Mouse (Mus musculus) heart, adult 9 months (tissue): Measurements from ENCODE around the gene Gm5617.
A peak's percentile ranks its signal among the peaks of the same experiment; 100 is the strongest.
"Not testable (repeated sequence)": the region's sequence is repeated elsewhere in the genome, so short reads cannot be mapped to it uniquely, and the experiment has no call there.

ENCODE experiments used
- DNase-seq, 2 experiments: peaks; one replicate each; pipeline ENCODE4 v3.0.0; 2022; ENCODE audit warnings: low spot score in 2 of 2

Gm5617 gene

DNA sequence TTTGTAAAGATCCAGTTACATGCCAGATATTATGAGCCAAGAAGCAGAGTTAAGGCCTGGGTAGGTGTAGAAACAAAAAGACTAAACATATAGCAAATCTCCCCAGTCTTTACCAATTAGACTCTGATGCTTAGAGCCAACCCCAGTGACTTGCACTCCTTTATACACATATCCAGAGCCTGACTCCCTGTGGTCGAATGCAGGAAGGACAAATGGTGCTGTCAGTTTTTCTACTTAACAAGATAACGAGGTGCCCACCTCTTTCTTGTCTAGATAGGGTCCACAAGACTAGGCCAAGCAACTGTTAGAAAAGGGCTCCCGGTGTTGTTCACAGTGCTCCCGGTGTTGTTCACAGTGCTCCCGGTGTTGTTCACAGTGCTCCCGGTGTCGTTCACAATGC is 6.0 kb downstream of the Gm5617 start:
- DNase-seq: no peak

DNA sequence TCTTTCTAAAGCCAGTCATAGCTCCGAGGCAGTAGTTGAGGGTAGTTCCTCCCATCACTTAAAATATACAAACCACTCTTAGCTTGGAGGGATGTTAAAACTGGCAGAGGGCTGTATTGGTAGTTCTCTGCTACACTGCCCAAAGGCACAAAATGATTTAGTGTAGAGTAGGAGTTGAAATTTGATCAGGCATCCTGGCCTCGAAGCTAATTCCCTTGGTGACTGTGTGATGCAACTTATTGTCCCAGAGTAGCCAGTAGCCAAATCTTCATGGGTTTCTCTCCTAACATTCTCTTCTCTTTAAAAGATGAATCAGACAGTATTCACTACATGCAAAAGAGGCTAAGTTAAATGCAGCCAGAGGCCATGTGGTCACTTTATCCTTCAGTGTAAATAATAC is 7.8 kb downstream of the Gm5617 start:
- no peak for DNase-seq

DNA sequence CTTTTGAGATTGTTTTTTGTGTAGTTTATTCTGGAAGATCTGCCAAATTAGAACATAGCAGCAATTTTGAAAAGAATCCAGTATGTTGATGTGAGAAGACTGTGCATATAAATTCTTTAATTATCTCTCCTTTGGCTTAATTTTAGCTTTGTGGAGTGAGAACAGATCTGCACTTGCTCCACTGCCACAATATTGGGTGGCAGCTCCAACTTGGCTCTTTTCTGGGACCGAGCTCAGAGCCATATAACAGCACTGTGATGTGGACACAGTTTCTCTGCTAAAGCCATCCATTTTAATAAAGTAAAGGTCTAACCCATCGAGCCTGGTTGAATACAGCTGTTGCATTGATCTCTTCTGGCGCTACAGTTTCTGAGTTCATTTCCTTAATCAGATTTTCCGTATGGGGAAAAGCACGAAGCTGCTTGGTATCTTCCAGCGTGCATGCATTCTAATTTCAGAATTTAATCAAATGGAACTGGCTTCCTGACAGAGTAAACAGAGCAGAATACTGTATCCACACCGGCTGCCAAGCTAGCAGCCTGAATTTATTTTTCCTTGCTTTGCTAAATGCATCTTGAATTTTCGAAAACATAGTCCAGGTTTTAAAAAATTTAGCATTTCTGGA is 9.6 kb downstream of the Gm5617 start:
- DNase-seq: no peak

DNA sequence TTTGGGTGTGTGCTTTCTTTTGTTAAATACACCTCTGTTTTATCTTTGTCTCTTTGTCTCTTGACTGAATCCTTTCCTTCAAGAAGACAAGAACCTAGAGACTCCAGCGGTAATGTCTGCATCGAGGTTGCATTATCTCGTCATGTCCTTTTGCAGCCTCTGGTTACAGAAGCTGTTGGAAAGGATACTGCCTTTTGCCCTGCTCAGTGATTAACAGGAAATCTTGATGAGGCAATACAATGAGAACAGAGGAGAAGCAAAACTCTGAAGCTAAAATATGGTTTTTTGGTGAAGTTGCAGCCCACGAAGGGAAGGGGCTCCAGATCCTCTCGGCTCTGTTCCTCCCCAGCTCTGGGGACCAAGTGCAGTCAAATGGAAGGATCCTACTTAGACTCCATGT is 14.9 kb downstream of the Gm5617 start:
- DNase-seq: no peak

DNA sequence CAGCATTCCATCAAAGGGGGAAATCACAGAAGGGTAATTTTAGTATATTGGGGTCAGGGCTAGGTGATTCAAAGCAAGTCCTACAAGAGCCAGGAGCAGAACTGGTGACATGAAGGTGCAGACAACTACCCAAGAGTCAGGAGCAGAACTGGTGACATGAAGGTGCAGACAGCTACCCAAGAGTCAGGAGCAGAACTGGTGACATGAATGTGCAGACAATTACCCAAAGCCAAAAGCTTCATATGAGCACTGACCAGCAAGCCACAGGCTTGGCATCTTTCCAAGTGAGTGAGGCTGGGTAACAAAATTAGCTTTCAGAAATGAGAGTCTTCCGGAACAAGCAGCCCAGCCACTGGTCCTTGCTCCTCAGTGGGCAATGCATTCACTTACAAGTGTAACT is 20.1 kb downstream of the Gm5617 start:
- no peak for DNase-seq

DNA sequence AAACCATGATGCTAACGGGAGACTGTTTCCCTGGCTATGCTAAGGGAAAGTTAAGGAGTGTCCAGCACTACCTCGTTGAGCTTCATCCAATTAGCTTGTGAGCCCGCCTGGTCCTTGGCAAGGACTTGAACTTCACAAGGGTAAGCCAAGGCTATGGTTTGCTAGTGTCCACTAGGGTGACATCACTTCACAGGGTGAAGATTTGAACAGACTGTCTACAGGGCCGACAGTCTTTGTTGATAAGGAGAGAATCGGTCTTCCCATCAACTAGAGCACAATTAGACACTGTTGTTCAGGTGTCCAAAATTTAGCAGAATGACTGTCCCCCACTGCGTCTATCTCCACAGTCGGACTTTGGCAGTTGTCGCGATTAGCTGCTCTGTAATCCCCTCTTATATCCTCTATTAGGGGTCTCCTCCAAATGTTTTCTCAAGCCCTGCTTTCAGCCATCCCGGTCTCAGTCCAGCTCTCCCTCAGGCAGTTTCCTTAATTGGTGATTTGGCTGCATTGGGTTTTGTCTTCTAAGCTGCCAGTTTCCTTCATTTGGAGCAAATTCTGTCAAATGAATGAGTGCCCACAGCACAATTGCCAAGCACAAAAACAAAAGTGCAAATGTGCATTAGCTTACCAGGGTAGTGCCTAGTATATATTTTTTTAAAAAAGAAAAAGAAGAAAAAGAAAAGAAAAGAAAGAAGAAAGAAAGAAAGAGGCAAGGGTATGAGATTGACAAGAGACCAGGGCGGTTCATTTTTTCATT is 21.6 kb downstream of the Gm5617 start:
- no peak for DNase-seq

DNA sequence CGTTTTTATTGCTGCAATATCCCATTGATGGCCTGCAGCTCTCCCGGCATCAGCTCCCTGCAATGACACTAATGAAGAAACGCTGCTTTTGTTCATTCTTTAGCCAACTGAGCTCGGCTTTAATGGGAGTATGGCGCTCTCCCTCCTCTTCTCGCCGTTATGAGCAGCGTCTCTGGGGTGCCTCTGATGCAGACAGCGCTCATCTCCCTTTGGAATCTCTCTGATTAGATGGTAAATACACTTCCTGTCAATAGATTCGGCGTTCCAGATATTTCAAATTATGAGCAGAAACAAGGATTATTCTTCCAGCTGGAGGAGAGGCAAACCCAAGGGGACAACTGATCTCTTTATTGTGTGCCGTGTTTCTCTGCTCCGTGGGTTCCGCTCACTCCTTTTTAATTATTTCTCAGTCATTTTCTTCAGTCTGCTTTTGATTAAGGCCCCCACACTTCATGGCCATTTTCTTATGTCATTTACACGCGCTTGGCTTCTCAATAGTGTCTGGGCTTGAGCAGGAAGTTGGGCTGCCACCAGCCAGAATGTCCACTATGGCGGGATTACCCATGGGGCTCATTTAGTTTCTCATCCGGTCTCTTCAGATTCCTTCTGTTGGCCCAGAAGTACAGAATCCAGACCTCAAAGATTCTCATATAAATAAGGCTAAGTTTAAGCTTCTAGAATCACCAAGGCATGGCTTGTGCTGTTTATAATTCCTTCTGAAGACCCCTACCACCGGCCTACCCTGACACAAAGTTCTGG is 22.3 kb downstream of the Gm5617 start:
- no peak for DNase-seq

DNA sequence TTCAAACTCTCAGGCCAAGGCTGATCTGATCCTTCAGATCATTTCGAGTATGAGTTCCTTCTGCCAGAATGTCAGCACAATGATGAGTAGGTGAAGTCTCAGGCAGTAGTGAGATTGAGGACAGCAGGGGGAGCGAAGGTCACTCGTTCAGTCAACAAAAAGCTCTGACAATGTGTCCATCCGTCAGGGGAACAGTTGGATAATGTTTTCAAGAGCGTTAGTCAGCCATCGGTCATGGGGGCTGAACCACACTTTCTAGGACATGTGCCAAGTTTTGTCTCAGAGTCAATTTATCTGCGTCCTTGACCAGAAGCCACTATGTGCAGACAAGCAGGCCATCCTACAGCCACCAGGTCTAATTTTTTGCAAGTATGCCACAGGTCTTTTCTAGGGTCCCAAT is 25.2 kb downstream of the Gm5617 start:
- DNase-seq: peak; percentile 9 to 19

DNA sequence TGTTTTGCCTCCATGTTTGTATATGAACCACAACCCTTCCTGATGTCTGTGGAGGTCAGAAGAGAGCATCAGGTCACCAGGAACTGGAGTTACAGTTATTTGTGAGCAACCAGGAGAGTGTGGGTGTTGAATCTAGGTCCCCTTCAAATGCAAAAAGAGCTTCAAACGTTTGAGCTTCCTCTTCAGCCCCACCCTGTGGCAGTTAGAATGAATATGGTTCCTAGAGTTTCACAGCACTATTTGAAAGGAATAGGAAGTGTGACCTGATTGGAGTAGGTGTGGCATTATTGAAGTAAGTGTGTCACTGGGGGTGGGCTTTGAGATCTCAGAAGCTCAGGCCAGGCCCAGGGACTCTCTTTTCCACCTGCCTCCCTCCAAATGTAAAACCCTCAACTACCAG is 30.3 kb downstream of the Gm5617 start:
- no peak for DNase-seq

DNA sequence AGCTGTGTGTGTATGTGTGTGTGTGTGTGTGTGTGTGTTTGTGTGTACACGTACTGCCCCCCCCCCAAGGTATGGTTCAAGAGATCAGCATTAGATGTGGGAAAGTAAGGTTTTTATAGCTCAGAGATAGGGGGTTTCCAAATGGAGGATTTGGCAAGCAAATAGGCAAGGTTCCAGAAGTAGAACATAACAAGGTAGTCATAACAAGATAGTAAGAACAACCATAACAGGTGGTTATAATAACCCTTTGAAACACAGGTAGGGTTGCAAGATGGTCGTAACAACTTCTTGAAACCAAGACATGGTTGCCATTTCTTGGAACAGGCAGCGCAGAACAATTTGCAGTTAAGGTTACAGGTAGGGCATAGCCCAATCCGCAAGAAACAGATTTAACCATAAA is 31.3 kb downstream of the Gm5617 start:
- no peak for DNase-seq

DNA sequence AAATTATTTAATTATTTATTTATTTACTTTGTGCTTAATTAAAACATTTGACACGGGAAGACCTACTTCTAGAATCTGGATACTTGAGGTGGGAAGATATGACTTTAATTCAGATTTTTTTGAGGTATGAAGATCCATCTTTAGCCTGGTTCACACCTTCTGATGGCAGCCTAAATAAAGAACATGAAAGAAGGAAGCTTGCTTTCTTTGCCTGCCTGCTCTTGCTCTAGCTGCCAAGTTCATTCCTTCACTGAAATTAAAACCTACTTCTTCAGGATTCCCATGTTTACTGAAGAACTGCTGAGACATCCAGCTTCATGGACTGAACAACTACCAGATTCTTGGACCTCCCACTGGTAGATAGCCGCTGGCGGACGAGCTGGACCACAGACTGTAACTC is 36.1 kb downstream of the Gm5617 start:
- DNase-seq: no peak

DNA sequence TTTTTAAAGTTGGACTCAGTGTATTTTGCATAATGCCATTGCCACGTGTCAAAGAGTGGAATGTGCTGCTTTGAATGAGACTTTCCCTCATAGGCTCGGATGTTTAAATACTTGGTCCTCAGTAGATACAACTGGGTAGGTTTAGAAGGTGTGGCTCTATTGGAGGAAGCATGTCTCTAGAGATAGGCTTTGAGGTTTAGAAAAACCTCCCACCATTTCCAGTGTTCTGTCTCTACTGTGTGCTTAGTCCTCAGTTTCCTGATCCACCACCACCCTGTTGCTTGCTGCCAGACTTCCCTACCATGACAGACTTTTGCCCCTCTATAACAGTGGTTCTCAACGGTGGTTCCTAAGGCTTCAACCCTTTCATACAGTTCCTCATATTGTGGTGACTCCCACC is 37.0 kb downstream of the Gm5617 start:
- no peak for DNase-seq

DNA sequence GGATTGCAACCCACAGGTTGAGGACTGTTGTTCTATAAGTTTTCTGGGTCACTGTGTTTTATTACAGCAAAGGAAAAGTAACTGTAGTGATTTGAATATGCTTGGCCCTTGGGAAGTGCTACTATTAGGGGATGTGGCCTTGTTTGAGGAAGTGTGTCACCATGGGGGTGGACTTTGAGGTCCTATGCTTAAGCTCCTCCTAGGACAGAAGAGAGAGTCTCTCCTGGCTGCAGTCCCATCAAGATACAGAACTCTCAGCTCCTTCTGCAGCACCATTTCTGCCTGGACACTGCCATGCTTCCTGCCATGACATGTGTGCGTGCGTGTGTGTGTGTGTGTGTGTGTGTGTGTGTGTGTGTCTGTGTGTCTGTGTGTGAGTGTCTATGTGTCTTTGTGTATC is 37.5 kb downstream of the Gm5617 start:
- no peak for DNase-seq

DNA sequence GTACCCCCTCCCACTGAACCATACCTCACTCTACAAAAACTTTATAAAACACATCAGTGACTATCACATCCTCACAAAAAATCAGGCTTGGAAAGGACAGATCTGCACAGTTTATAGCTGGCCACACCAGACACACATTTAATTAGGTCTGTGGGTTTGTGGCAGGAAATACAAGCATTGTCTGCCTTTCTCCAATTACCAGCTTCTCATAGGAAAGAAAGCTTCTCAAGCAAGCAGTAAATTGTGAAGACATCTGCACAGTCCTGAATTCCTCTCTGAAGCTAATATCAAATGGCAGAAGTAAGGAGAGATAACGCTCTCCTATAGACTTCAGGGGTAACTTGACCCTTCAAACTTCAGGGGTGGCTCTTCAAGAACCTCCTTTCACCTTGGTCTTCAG is 41.2 kb downstream of the Gm5617 start:
- DNase-seq: no peak

DNA sequence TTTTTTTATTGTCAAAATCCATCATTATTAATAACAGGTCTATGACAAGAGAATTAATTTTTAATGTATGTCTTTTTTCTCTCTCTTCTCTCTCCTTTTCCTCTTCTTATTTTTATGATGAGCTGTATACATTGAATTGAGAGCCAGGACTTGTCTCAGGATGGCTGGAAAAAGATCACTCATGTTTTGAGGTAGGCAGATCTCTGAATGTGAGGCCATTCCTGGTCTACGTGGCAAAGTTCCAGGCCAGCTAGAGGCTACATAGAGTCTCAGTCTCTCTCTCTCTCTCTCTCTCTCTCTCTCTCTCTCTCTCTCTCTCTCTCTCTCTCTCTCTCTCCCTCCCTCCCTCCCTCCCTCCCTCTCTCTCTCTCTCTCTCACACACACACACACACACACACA is 42.4 kb downstream of the Gm5617 start:
- DNase-seq: not testable (repeated sequence)

DNA sequence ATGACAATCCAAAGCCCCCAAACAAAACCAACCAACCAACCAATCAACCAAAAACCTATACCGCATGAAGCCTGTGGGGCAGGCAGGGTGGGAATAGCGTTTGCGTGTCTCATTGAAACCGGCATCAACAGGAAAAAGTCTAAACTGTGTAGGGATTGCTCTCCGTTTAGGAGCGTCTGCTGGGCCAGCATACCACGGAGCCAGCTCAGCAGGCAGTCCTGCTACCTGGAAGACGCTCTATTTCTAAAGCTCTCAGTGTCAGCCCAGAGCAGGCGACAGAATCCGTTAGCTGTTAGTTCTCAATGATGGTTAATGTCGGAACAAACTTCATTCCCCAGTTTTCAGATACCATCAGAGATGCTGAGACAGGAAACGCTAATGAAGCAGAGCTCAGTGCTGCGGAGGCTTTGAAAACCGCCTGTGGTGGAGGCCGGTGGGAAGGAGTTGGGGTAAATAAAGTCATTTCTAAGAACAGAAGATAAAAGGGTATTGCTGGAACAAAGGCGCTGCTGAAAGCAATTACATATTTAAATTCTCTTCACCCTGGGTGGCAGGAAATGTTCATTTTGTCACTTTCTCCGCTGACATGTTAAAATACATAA is 42.9 kb downstream of the Gm5617 start:
- no peak for DNase-seq

DNA sequence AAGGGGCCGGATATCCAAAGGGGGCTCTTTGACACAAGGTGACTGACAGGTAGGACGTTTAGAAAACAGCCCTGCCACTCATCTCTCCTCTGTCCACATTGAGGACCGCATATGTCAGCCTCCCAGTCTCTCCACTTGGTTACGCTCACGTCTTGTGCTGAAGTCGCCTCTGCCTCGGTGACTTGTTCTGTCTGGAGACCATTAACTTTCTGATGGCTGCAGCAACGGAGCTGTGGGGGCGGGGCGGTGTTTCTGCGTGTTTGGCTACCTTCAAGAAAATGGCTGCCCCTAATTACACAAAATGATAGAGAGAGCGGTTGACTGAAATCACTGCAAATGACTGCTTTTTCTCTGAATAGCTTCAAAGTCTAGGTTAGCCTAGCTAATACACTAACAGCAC is 43.4 kb downstream of the Gm5617 start:
- DNase-seq: no peak
